Mouse (Mus musculus): ENCODE data around the gene Tor1aip2. TPM values are rescaled to one million over a fixed set of nuclear protein-coding genes. Genes with fewer than 3 reads are reported as not detected.

Tor1aip2 gene
- total RNA-seq, 1 experiment: 94.3 TPM

- in situ Hi-C loops (cut with MboI; ENCODE audit: low sequenced_read_pairs in 2 of 2, unreplicated experiment in 2 of 2): no loop called here
- Histone ChIP-seq H3K4me1 (ENCODE audit: control insufficient read depth in 2 of 2, insufficient read depth in 2 of 2, low read length in 2 of 2, poor library complexity in 1 of 2) (peaks cover 3 to 5% of the 10 kb centered on the region in 2 experiments; a peak in 3 of 4 replicates), H3K9me3 (ENCODE audit: control insufficient read depth, insufficient read depth, low read depth, low read length) (no peaks in the 10 kb centered on the region), H3K36me3 (ENCODE audit: control insufficient read depth, insufficient read depth, low read length, poor library complexity, severe bottlenecking) (no peaks in the 10 kb centered on the region), H3K27ac (ENCODE audit: insufficient read depth, low read depth, low read length, poor library complexity, severe bottlenecking) (no peak overlapping the region), H3K9ac (ENCODE audit: insufficient read depth, low read depth, low read length, poor library complexity, severe bottlenecking) (no peak overlapping the region), H3K4me3 (ENCODE audit: insufficient read depth in 1 of 2, low read depth in 1 of 2, low read length in 2 of 2, poor library complexity in 1 of 2, severe bottlenecking in 1 of 2) (no peak overlapping the region)
- DNase-seq (ENCODE audit: low read depth, low spot score): no peak
- no peak for TF ChIP-seq CHD2 (IDR thresholded peaks at IDR 0.05; ENCODE audit: low read depth, low read length)
- no peak for TF ChIP-seq MAFK (IDR thresholded peaks at IDR 0.05; ENCODE audit: insufficient read depth, low read depth, low read length)
- TF ChIP-seq ZC3H11A (IDR thresholded peaks at IDR 0.05; ENCODE audit: borderline replicate concordance, low read depth, low read length): no peak
- no peak for TF ChIP-seq HCFC1 (IDR thresholded peaks at IDR 0.05; ENCODE audit: borderline replicate concordance, insufficient read depth, low read length)
- no peak for TF ChIP-seq ZNF384 (IDR thresholded peaks at IDR 0.05; ENCODE audit: low read depth, low read length)
Measured at GRCm38 (mm10) chr1:156084603-156085002, 49.4 kb downstream of the Tor1aip2 start.

GRCm38 (mm10) chr1:156085770-156086169 lies 50.6 kb downstream of the Tor1aip2 start:
- Histone ChIP-seq H3K27ac (ENCODE audit: insufficient read depth, low read depth, low read length, poor library complexity, severe bottlenecking) (no peak overlapping the region), H3K9me3 (ENCODE audit: control insufficient read depth, insufficient read depth, low read depth, low read length) (no peaks in the 10 kb centered on the region), H3K36me3 (ENCODE audit: control insufficient read depth, insufficient read depth, low read length, poor library complexity, severe bottlenecking) (no peaks in the 10 kb centered on the region), H3K4me1 (ENCODE audit: control insufficient read depth in 2 of 2, insufficient read depth in 2 of 2, low read length in 2 of 2, poor library complexity in 1 of 2) (peaks cover 2 to 4% of the 10 kb centered on the region in 2 experiments; a peak in 3 of 4 replicates), H3K4me3 (ENCODE audit: insufficient read depth in 1 of 2, low read depth in 1 of 2, low read length in 2 of 2, poor library complexity in 1 of 2, severe bottlenecking in 1 of 2) (no peak overlapping the region), H3K9ac (ENCODE audit: insufficient read depth, low read depth, low read length, poor library complexity, severe bottlenecking) (no peak overlapping the region)
- TF ChIP-seq CHD2 (IDR thresholded peaks at IDR 0.05; ENCODE audit: low read depth, low read length): no peak
- no peak for TF ChIP-seq MAFK (IDR thresholded peaks at IDR 0.05; ENCODE audit: insufficient read depth, low read depth, low read length)
- TF ChIP-seq ZC3H11A (IDR thresholded peaks at IDR 0.05; ENCODE audit: borderline replicate concordance, low read depth, low read length): peak; percentile 93; the same call in 1 of the 2 replicates
- in situ Hi-C loops (cut with MboI; ENCODE audit: low sequenced_read_pairs in 2 of 2, unreplicated experiment in 2 of 2): no loop called here
- peak; percentile 48 for DNase-seq (ENCODE audit: low read depth, low spot score)

- in situ Hi-C loops (cut with MboI; ENCODE audit: low sequenced_read_pairs in 2 of 2, unreplicated experiment in 2 of 2): no loop called here
- Histone ChIP-seq H3K4me1 (ENCODE audit: control insufficient read depth in 2 of 2, insufficient read depth in 2 of 2, low read length in 2 of 2, poor library complexity in 1 of 2) (peaks cover 0 to 2% of the 10 kb centered on the region in 2 experiments; a peak in 1 of 4 replicates), H3K36me3 (ENCODE audit: control insufficient read depth, insufficient read depth, low read length, poor library complexity, severe bottlenecking) (no peaks in the 10 kb centered on the region), H3K27ac (ENCODE audit: insufficient read depth, low read depth, low read length, poor library complexity, severe bottlenecking) (no peak overlapping the region), H3K9ac (ENCODE audit: insufficient read depth, low read depth, low read length, poor library complexity, severe bottlenecking) (no peak overlapping the region), H3K4me3 (ENCODE audit: insufficient read depth in 1 of 2, low read depth in 1 of 2, low read length in 2 of 2, poor library complexity in 1 of 2, severe bottlenecking in 1 of 2) (no peak overlapping the region), H3K9me3 (ENCODE audit: control insufficient read depth, insufficient read depth, low read depth, low read length) (no peaks in the 10 kb centered on the region)
- TF ChIP-seq MAFK (IDR thresholded peaks at IDR 0.05; ENCODE audit: insufficient read depth, low read depth, low read length) (no peak), HCFC1 (IDR thresholded peaks at IDR 0.05; ENCODE audit: borderline replicate concordance, insufficient read depth, low read length) (no peak), ZNF384 (IDR thresholded peaks at IDR 0.05; ENCODE audit: low read depth, low read length) (no peak), ZC3H11A (IDR thresholded peaks at IDR 0.05; ENCODE audit: borderline replicate concordance, low read depth, low read length) (no peak), CHD2 (IDR thresholded peaks at IDR 0.05; ENCODE audit: low read depth, low read length) (no peak)
- DNase-seq (ENCODE audit: low read depth, low spot score): no peak
Measured at GRCm38 (mm10) chr1:156087586-156087985, 52.4 kb downstream of the Tor1aip2 start.

- Histone ChIP-seq H3K9ac (ENCODE audit: insufficient read depth, low read depth, low read length, poor library complexity, severe bottlenecking) (no peak overlapping the region), H3K4me3 (ENCODE audit: insufficient read depth in 1 of 2, low read depth in 1 of 2, low read length in 2 of 2, poor library complexity in 1 of 2, severe bottlenecking in 1 of 2) (no peak overlapping the region), H3K27ac (ENCODE audit: insufficient read depth, low read depth, low read length, poor library complexity, severe bottlenecking) (no peak overlapping the region), H3K4me1 (ENCODE audit: control insufficient read depth in 2 of 2, insufficient read depth in 2 of 2, low read length in 2 of 2, poor library complexity in 1 of 2) (0 out of 4 replicates have a peak, but pooled peaks cover 0 to 2% of the 10 kb centered on the region in 2 experiments), H3K9me3 (ENCODE audit: control insufficient read depth, insufficient read depth, low read depth, low read length) (no peaks in the 10 kb centered on the region), H3K36me3 (ENCODE audit: control insufficient read depth, insufficient read depth, low read length, poor library complexity, severe bottlenecking) (no peaks in the 10 kb centered on the region)
- no peak for TF ChIP-seq ZNF384 (IDR thresholded peaks at IDR 0.05; ENCODE audit: low read depth, low read length)
- TF ChIP-seq ZC3H11A (IDR thresholded peaks at IDR 0.05; ENCODE audit: borderline replicate concordance, low read depth, low read length): no peak
- no peak for TF ChIP-seq HCFC1 (IDR thresholded peaks at IDR 0.05; ENCODE audit: borderline replicate concordance, insufficient read depth, low read length)
- no peak for TF ChIP-seq CHD2 (IDR thresholded peaks at IDR 0.05; ENCODE audit: low read depth, low read length)
- TF ChIP-seq MAFK (IDR thresholded peaks at IDR 0.05; ENCODE audit: insufficient read depth, low read depth, low read length): no peak
- in situ Hi-C loops (cut with MboI; ENCODE audit: low sequenced_read_pairs in 2 of 2, unreplicated experiment in 2 of 2): no loop called here
- peak; percentile 69 for DNase-seq (ENCODE audit: low read depth, low spot score)
Measured at GRCm38 (mm10) chr1:156089561-156089960, 54.4 kb downstream of the Tor1aip2 start.

GRCm38 (mm10) chr1:156090042-156090441 lies 54.8 kb downstream of the Tor1aip2 start:
- TF ChIP-seq ZC3H11A (IDR thresholded peaks at IDR 0.05; ENCODE audit: borderline replicate concordance, low read depth, low read length) (no peak), HCFC1 (IDR thresholded peaks at IDR 0.05; ENCODE audit: borderline replicate concordance, insufficient read depth, low read length) (no peak), ZNF384 (IDR thresholded peaks at IDR 0.05; ENCODE audit: low read depth, low read length) (no peak), CHD2 (IDR thresholded peaks at IDR 0.05; ENCODE audit: low read depth, low read length) (no peak), MAFK (IDR thresholded peaks at IDR 0.05; ENCODE audit: insufficient read depth, low read depth, low read length) (no peak)
- no peak for DNase-seq (ENCODE audit: low read depth, low spot score)
- H3K4me1 ChIP-seq (ENCODE audit: control insufficient read depth in 2 of 2, insufficient read depth in 2 of 2, low read length in 2 of 2, poor library complexity in 1 of 2): 0 out of 4 replicates have a peak, but pooled peaks cover 0 to 2% of the 10 kb centered on the region in 2 experiments
- no peak overlapping the region for H3K4me3 ChIP-seq (ENCODE audit: insufficient read depth in 1 of 2, low read depth in 1 of 2, low read length in 2 of 2, poor library complexity in 1 of 2, severe bottlenecking in 1 of 2)
- H3K36me3 ChIP-seq (ENCODE audit: control insufficient read depth, insufficient read depth, low read length, poor library complexity, severe bottlenecking): no peaks in the 10 kb centered on the region
- in situ Hi-C loops (cut with MboI; ENCODE audit: low sequenced_read_pairs in 2 of 2, unreplicated experiment in 2 of 2): no loop called here
- no peak overlapping the region for H3K9ac ChIP-seq (ENCODE audit: insufficient read depth, low read depth, low read length, poor library complexity, severe bottlenecking)
- H3K9me3 ChIP-seq (ENCODE audit: control insufficient read depth, insufficient read depth, low read depth, low read length): no peaks in the 10 kb centered on the region
- no peak overlapping the region for H3K27ac ChIP-seq (ENCODE audit: insufficient read depth, low read depth, low read length, poor library complexity, severe bottlenecking)

Data from ES-E14 (cell line).